Mouse (Mus musculus): ENCODE data around the gene Tpra1.

Tpra1 gene

GRCm38 (mm10) chr6:88928026-88928425 is 26.0 kb downstream of the Tpra1 start:
- no peak for DNase-seq (ENCODE audit: low read depth)

GRCm38 (mm10) chr6:88928576-88928975 is 26.5 kb downstream of the Tpra1 start:
- DNase-seq (ENCODE audit: low read depth) = no peak

- DNase-seq (ENCODE audit: low read depth) = no peak
These were observed 27.4 kb downstream of the Tpra1 start for GRCm38 (mm10) chr6:88929451-88929850.

GRCm38 (mm10) chr6:88930049-88930448 is 28.0 kb downstream of the Tpra1 start:
- no peak for DNase-seq (ENCODE audit: low read depth)

- no peak for DNase-seq (ENCODE audit: low read depth)
These were observed 29.4 kb downstream of the Tpra1 start for GRCm38 (mm10) chr6:88931449-88931848.

- DNase-seq (ENCODE audit: low read depth) = no peak
These were observed 32.1 kb downstream of the Tpra1 start for GRCm38 (mm10) chr6:88934132-88934531.

GRCm38 (mm10) chr6:88934816-88935215 is 32.8 kb downstream of the Tpra1 start:
- no peak for DNase-seq (ENCODE audit: low read depth)

- no peak for DNase-seq (ENCODE audit: low read depth)
These were observed 33.8 kb downstream of the Tpra1 start for GRCm38 (mm10) chr6:88935735-88936276.

- no peak for DNase-seq (ENCODE audit: low read depth)
These were observed 34.5 kb downstream of the Tpra1 start for GRCm38 (mm10) chr6:88936342-88937213.

- no peak for DNase-seq (ENCODE audit: low read depth)
These were observed 35.1 kb downstream of the Tpra1 start for GRCm38 (mm10) chr6:88937214-88937549.

- no peak for DNase-seq (ENCODE audit: low read depth)
These were observed 36.1 kb downstream of the Tpra1 start for GRCm38 (mm10) chr6:88937971-88938663.

- DNase-seq (ENCODE audit: low read depth) = no peak
These were observed 36.6 kb downstream of the Tpra1 start for GRCm38 (mm10) chr6:88938664-88939055.

GRCm38 (mm10) chr6:88939281-88940089 is 37.4 kb downstream of the Tpra1 start:
- DNase-seq (ENCODE audit: low read depth) = no peak

- no peak for DNase-seq (ENCODE audit: low read depth)
These were observed 38.3 kb downstream of the Tpra1 start for GRCm38 (mm10) chr6:88940090-88940916.

- no peak for DNase-seq (ENCODE audit: low read depth)
These were observed 39.6 kb downstream of the Tpra1 start for GRCm38 (mm10) chr6:88941628-88942027.

- DNase-seq (ENCODE audit: low read depth) = no peak
These were observed 40.5 kb downstream of the Tpra1 start for GRCm38 (mm10) chr6:88942595-88942994.

GRCm38 (mm10) chr6:88943666-88944065 is 41.6 kb downstream of the Tpra1 start:
- no peak for DNase-seq (ENCODE audit: low read depth)

GRCm38 (mm10) chr6:88946442-88946841 is 44.4 kb downstream of the Tpra1 start:
- no peak for DNase-seq (ENCODE audit: low read depth)

- DNase-seq (ENCODE audit: low read depth) = no peak
These were observed 45.7 kb downstream of the Tpra1 start for GRCm38 (mm10) chr6:88947771-88948170.

- DNase-seq (ENCODE audit: low read depth) = no peak
These were observed 54.7 kb downstream of the Tpra1 start for GRCm38 (mm10) chr6:88956725-88957124.

- DNase-seq (ENCODE audit: low read depth) = no peak
These were observed 55.3 kb downstream of the Tpra1 start for GRCm38 (mm10) chr6:88957313-88957712.

All from c-Kit-positive CD71-negative TER-119-negative erythroid progenitor cells, embryonic 14.5 days (primary cell).